Mouse (Mus musculus): ENCODE measurements around the gene Arsb. TPM values are rescaled to one million over a fixed set of nuclear protein-coding genes. Genes with fewer than 3 reads are reported as not detected.
"Not testable (repeated sequence)": the region's sequence is repeated elsewhere in the genome, so short reads cannot be mapped to it uniquely, and the experiment has no call there.

Gene Arsb
- polyA plus RNA-seq, 1 experiment from 2014 or later, result 2.8 TPM

- no peak for ATAC-seq
- H3K4me3 ChIP-seq, result no peak overlapping the region
- H3K36me3 ChIP-seq, result no peaks in the 10 kb centered on the region
- H3K9ac ChIP-seq, result no peak overlapping the region
- WGBS (ENCODE audit: insufficient replicate concordance), result 68% methylated on average over 12 of the region's 12 CpGs
- H3K27me3 ChIP-seq (replicated peaks), result no peaks in the 10 kb centered on the region
- H3K4me2 ChIP-seq, result no peak overlapping the region
- H3K27ac ChIP-seq, result no peak overlapping the region
- H3K9me3 ChIP-seq (replicated peaks), result no peaks in the 10 kb centered on the region
- H3K4me1 ChIP-seq, result no peaks in the 10 kb centered on the region
These were observed 207.5 kb downstream of the Arsb start for GRCm38 (mm10) chr13:93978703-93979495.

- no peaks in the 10 kb centered on the region for H3K27me3 ChIP-seq (replicated peaks)
- H3K4me3 ChIP-seq, result no peak overlapping the region
- no peak for ATAC-seq
- WGBS (ENCODE audit: insufficient replicate concordance), result 46% methylated on average over 1 of the region's 1 CpGs
- no peaks in the 10 kb centered on the region for H3K36me3 ChIP-seq
- no peaks in the 10 kb centered on the region for H3K4me1 ChIP-seq
- no peak overlapping the region for H3K4me2 ChIP-seq
- no peak overlapping the region for H3K9ac ChIP-seq
- H3K9me3 ChIP-seq (replicated peaks), result no peaks in the 10 kb centered on the region
- no peak overlapping the region for H3K27ac ChIP-seq
These were observed 208.3 kb downstream of the Arsb start for GRCm38 (mm10) chr13:93979754-93980153.

GRCm38 (mm10) chr13:93984521-93984920 lies 213.1 kb downstream of the Arsb start:
- no peaks in the 10 kb centered on the region for H3K9me3 ChIP-seq (replicated peaks)
- WGBS (ENCODE audit: insufficient replicate concordance), result 64% methylated on average over 2 of the region's 2 CpGs
- H3K27ac ChIP-seq, result no peak overlapping the region

GRCm38 (mm10) chr13:93985181-93985580 lies 213.8 kb downstream of the Arsb start:
- 81% methylated on average over 7 of the region's 7 CpGs for WGBS (ENCODE audit: insufficient replicate concordance)
- no peak for ATAC-seq
- H3K9me3 ChIP-seq (replicated peaks), result no peaks in the 10 kb centered on the region

More at GRCm38 (mm10) chr13:93984521-93984920, 213.1 kb downstream of the Arsb start:
- no peak overlapping the region for H3K9ac ChIP-seq
- H3K4me1 ChIP-seq, result 0 out of 2 replicates have a peak, but pooled peaks cover 6% of the 10 kb centered on the region
- no peak overlapping the region for H3K4me2 ChIP-seq
- no peak overlapping the region for H3K4me3 ChIP-seq
- no peak for ATAC-seq
- no peaks in the 10 kb centered on the region for H3K36me3 ChIP-seq
- no peaks in the 10 kb centered on the region for H3K27me3 ChIP-seq (replicated peaks)

GRCm38 (mm10) chr13:93985750-93986149 lies 214.3 kb downstream of the Arsb start:
- H3K27ac ChIP-seq; H3K36me3 ChIP-seq; H3K9me3 ChIP-seq (replicated peaks); H3K4me2 ChIP-seq; H3K4me3 ChIP-seq; H3K27me3 ChIP-seq (replicated peaks); H3K9ac ChIP-seq; ATAC-seq: not testable (repeated sequence)
- H3K4me1 ChIP-seq, result 0 out of 2 replicates have a peak, but pooled peaks cover 12% of the 10 kb centered on the region
- 71% methylated on average over 8 of the region's 8 CpGs for WGBS (ENCODE audit: insufficient replicate concordance)

More at GRCm38 (mm10) chr13:93985181-93985580, 213.8 kb downstream of the Arsb start:
- Histone ChIP-seq H3K27ac (no peak overlapping the region), H3K9ac (no peak overlapping the region), H3K4me2 (no peak overlapping the region), H3K4me1 (0 out of 2 replicates have a peak, but pooled peaks cover 9% of the 10 kb centered on the region), H3K36me3 (no peaks in the 10 kb centered on the region), H3K27me3 (replicated peaks) (no peaks in the 10 kb centered on the region), H3K4me3 (no peak overlapping the region)

GRCm38 (mm10) chr13:93987611-93988010 lies 216.2 kb downstream of the Arsb start:
- no peak overlapping the region for H3K4me3 ChIP-seq
- 0 out of 2 replicates have a peak, but pooled peaks cover 12% of the 10 kb centered on the region for H3K4me1 ChIP-seq
- H3K27me3 ChIP-seq (replicated peaks), result no peaks in the 10 kb centered on the region
- no peaks in the 10 kb centered on the region for H3K9me3 ChIP-seq (replicated peaks)
- no peak overlapping the region for H3K27ac ChIP-seq
- no peak for ATAC-seq
- H3K4me2 ChIP-seq, result no peak overlapping the region
- WGBS (ENCODE audit: insufficient replicate concordance), result 70% methylated on average over 7 of the region's 7 CpGs
- H3K36me3 ChIP-seq, result no peaks in the 10 kb centered on the region
- H3K9ac ChIP-seq, result no peak overlapping the region

- Histone ChIP-seq H3K9ac (no peak overlapping the region), H3K4me3 (no peak overlapping the region), H3K9me3 (replicated peaks) (no peaks in the 10 kb centered on the region), H3K27ac (0 out of 2 replicates have a peak overlapping the region, but pooled peaks have one; percentile 2), H3K36me3 (no peaks in the 10 kb centered on the region), H3K4me2 (no peak overlapping the region), H3K27me3 (replicated peaks) (no peaks in the 10 kb centered on the region), H3K4me1 (0 out of 2 replicates have a peak, but pooled peaks cover 12% of the 10 kb centered on the region)
- 41% methylated on average over 3 of the region's 4 CpGs for WGBS (ENCODE audit: insufficient replicate concordance)
- no peak for ATAC-seq
These were observed 217.8 kb downstream of the Arsb start for GRCm38 (mm10) chr13:93989208-93989607.

- WGBS (ENCODE audit: insufficient replicate concordance), result 50% methylated on average over 11 of the region's 11 CpGs
- Histone ChIP-seq H3K9ac (no peak overlapping the region), H3K36me3 (no peaks in the 10 kb centered on the region), H3K27me3 (replicated peaks) (no peaks in the 10 kb centered on the region), H3K4me2 (no peak overlapping the region), H3K4me1 (0 out of 2 replicates have a peak, but pooled peaks cover 12% of the 10 kb centered on the region), H3K27ac (0 out of 2 replicates have a peak overlapping the region, but pooled peaks have one; percentile 2), H3K4me3 (no peak overlapping the region), H3K9me3 (replicated peaks) (no peaks in the 10 kb centered on the region)
- ATAC-seq, result no peak
These were observed 218.5 kb downstream of the Arsb start for GRCm38 (mm10) chr13:93989736-93990611.

- Histone ChIP-seq H3K27me3 (replicated peaks) (no peaks in the 10 kb centered on the region), H3K9me3 (replicated peaks) (no peaks in the 10 kb centered on the region), H3K27ac (no peak overlapping the region; the same call in 1 of the 2 replicates), H3K4me3 (no peak overlapping the region), H3K36me3 (no peaks in the 10 kb centered on the region), H3K4me2 (no peak overlapping the region), H3K4me1 (0 out of 2 replicates have a peak, but pooled peaks cover 12% of the 10 kb centered on the region), H3K9ac (no peak overlapping the region)
- no peak for ATAC-seq
- 49% methylated on average over 3 of the region's 3 CpGs for WGBS (ENCODE audit: insufficient replicate concordance)
These were observed 219.4 kb downstream of the Arsb start for GRCm38 (mm10) chr13:93990841-93991240.

- Histone ChIP-seq H3K36me3 (no peaks in the 10 kb centered on the region), H3K4me1 (0 out of 2 replicates have a peak, but pooled peaks cover 12% of the 10 kb centered on the region), H3K9me3 (replicated peaks) (no peaks in the 10 kb centered on the region), H3K27me3 (replicated peaks) (no peaks in the 10 kb centered on the region), H3K4me2 (no peak overlapping the region), H3K27ac (no peak overlapping the region), H3K4me3 (no peak overlapping the region), H3K9ac (no peak overlapping the region)
- 70% methylated on average over 5 of the region's 5 CpGs for WGBS (ENCODE audit: insufficient replicate concordance)
- no peak for ATAC-seq
These were observed 221.0 kb downstream of the Arsb start for GRCm38 (mm10) chr13:93992342-93992882.

Measured in liver, embryonic 12.5 days (tissue).